Mouse (Mus musculus) brain, adult 10 weeks (tissue): ENCODE results near the gene Arid3c. TPM values are rescaled to one million over a fixed set of nuclear protein-coding genes. Genes with fewer than 3 reads are reported as not detected.

Source experiments
- polyA plus RNA-seq: library from polyadenylated mRNA; stranded (reverse); fragments of 350-450 nt; fragmentation: Illumina TruSeq; extraction: RNeasy Lipid Tissue Mini Kit (QIAGEN cat#74804); gene quantifications from one replicate; pipeline ENCODE4 v1.2.3, GENCODE M21; 2015; ENCODE audit warnings: low read depth, low replicate concordance

Gene Arid3c
- 0.88 TPM for polyA plus RNA-seq

DNA sequence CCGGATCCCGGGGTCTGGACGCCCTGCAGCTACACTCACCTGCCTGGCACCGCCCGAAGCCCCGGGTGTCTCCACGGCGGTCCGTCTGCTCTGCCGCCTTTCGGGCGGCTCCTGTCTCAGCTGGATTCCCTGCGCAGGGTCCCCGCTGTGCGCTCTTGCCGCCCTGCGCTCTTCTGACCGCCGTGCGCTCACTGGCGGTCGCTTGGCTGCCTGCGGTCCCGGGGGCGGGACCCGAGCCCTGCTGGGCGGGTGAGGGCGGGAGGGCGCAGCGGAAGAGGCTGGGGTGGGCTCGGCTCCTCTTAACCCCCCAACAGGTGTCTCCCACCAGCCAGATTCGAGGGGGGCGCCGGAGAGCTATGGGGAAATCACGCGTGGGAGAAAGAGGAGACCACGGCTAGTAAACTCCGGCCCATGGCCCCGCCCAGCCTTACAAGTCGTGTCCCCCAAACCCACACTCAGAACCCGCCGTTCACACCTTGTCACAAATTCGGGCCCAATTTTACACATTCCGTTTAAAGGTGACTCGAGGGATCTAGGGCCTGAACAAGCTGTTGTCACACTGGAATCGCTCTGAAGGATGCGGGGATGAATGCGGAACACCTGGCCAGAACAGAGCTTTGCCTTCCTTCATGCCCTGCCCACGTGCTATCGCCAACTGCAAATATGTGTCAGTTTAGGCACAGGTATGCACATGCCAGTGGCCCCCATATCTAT lies at the start of gene Arid3c:
Arid3c (minus strand) TSS at position 91 of the 714 bp plus-strand sequence.

DNA sequence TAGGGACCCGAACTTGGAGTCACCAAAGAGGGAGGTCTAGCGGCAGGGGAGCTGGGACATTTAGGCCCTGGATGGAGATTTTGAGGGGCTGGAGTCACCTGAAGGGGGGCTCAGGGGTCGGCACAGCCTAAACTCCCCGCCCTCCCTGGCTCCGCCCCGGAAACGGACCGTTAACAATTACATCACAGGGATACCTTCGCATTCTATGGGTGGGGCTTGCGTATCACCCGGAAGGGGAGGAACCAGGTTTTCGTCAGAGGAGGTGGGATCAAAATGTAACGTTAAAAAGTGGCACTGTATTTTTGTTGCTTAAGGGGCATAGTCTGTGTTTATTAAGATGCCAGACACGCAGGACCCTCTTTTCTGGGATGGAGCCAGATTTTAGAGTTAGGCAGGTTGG lies 43.1 kb upstream of the Arid3c start, which contains the start of gene Ccl27a:
Ccl27a (minus strand) TSS at position 246 of the 400 bp plus-strand sequence.

DNA sequence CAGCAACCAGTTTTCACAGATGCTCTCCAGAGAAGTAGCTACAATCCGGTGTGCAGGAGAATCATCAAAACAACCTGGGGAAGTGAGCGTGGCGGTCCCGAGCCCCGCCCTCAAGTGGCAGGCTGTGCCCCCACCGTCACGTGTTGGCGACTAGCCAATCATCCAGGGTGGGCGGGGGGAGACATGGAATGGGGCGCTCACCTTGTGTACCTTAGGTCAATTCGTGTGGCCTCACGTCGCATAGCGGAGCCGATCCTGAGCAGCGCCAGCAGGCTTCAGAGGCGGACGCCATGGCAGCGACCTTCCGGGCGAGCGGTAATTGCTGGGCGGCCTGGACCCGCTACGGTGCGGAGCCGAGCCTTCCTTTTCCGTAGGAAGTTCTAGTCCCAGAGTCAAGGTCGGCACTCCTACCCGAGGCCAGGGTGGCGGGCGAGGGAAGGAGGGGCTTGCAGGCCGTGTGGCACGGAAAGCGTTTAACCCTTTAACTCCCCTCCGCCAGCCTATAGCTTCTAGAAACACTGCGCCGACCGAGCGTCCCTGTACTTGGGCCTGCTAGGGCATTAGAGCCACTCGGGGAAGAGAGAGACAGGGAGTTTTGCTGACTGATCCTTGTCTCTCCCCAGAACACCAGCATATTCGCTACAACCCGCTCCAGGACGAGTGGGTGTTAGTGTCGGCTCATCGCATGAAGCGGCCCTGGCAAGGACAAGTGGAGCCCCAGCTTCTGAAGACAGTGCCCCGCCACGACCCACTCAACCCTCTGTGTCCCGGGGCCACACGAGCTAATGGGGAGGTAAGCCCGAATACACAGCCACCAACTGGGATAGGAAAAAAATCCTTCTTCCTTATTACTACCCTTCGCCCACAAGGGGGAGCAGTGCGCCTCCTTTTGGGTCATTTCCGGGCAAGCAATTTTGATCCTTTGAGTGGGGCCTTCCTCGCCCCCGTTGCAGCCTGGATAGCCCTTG lies 24.7 kb upstream of the Arid3c start, which contains the start of gene Sigmar1:
Sigmar1 (minus strand) TSS at position 820 of the 968 bp plus-strand sequence.

DNA sequence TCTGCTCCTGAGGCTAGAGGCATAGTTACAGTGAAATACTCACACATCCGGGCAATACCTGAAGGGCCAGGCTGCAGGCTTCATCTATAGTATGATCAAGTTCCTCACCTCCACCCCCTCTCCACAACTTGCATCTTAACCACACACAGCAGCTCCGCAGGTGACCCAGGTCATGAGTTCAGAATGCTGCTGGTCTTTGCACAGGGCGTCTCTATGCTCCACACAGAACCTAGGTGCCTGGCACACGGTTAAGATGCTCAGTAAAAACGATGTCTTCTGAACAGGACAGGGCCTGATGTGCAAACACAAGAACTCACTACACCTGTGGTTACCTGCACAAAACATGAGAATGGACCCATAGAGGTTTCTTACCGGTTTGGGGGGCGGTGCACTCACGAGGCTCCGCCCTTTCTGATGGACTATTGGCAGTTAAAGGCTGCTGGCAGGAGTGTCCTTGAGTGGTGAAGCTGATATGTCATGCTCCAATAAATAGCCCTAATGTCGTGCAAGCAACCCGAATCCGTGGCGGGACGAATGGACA lies 23.9 kb upstream of the Arid3c start, which contains the start of gene Galt:
Galt (plus strand) TSS at position 432 of the 541 bp plus-strand sequence.

DNA sequence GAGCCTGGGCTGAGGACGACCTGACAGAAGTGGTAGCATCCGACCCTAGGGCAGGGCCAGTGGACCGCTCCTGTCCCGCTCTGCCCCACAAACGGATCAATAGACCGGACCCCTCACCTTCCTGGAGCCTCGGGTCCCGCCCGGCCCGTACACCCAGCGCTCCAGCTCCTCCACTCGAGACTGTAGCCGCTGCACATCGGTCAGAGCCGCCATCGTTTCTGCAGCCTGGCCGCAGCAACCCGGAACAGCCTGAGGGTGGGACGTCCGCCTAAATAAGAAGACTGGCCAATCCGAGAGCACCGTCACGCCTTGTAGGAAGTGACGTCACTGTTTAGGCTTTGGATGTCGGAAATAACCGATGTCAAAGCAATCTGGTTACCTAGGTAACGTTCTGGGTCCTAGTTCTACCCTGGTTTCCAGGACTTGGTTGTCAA lies 8.0 kb downstream of the Arid3c start, which contains the start of gene Dctn3:
Dctn3 (minus strand) TSS at position 253 of the 434 bp plus-strand sequence.

DNA sequence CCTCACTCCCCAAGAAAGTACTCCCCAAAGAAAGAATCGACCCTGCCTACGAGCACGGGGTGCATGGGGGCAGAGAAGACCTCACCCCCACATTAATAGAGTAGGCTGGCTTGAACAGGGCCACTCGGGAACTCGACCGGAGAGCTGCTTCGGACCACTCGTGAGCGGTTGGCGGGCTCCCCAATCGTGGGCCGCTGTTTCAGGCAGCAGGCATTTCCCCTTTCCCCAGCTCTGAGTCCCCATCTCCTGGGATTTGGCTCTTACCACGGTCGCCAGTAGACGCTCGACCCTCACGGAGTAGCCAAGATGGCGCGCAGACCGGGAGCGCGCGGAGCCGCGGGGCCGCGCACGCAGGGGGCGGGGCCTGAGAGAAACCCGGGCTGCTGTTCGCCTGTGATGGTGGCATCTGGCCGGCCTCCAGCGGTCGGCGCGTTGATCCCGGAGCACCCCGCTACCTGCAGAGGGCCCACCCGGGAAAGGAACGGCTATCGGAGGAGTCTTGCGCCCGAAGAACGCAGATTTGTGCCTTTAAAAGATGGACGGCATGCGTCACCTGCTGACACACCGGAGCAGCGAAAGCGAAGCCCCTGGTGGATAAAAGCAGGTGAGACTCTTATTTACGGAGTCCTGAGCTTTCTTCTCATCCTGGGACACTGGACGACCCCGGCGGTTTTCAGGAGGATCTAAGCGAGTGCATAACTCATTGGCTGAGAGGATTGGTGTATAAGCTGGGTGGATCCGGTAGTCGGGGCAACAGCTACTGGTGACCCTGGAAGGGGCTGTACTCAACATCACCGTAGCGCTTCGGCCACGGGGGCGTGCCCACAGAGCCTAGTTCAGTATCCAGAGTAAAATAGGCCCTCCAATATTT lies 17.5 kb downstream of the Arid3c start, which contains the start of gene Rpp25l:
Rpp25l (minus strand) TSS at position 338 of the 871 bp plus-strand sequence.

DNA sequence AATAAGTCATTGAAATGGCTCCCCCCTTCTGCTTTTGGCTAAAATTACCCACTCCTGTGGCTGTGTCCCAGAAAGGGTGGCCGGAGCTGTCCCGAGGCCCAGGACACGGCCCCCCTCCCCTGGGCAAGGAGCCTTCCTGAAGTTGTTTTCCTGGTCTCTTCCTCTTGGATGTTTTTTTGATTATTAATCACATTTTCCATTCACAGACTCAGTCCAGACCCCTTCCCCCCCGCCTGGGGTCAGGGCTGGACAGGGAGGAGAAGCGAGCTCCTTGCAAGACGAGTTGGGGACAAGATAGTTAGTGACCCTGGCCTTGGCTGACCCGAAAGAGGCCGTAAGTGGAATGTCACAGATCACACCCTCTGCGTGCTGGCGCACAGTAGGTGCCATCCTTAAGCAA lies 31.2 kb downstream of the Arid3c start, which contains the start of gene Il11ra1:
Il11ra1 (plus strand) TSS at position 207 of the 400 bp plus-strand sequence.

DNA sequence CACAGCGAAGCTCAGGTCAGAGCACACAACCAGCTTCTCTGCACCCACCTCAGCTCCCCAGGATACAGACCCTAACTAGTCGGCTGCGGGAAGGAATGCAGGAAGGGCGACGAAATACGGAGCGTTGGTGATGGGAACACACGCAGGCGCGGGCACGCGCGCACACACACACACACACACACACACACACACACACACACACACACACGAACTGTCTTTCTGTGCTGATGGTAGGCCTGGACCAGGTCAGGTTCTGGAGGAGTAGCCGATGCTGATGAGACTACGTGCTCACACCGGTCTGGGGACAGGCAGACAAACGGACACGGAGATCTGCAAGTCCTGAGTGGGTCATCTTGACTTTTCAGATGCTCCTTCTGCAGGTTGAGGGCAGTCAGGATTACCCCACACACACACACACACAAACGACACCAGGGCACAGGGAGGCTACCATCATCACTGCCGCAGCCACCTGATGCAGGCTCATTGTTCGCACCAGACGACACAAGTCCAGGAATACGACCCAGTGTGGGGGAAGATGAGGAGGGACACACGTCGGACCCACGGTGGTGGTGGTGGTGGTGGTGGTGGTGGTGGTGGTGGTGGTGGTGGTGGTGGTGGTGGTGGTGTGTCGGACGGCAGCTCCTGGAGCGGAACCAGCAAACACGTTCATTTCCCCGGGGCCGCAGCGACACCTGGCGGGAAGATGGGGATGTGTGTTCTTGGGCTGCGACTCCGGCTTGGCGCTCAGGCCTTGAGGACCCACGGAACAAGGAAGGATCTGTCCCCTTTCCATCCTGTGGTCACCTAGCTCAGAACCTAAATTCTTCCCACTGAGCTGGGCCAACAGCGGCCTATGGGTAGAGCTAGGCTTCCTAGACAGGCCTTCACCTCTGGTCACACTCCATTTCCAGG lies 33.8 kb downstream of the Arid3c start, which contains the start of gene Cntfr:
Cntfr (minus strand) TSS at position 160 of the 912 bp plus-strand sequence.

Other genes starting within 250 kb of the Arid3c start
- 18.8 TPM for gene AI464131, start 228.1 kb downstream of the Arid3c start, polyA plus RNA-seq
- 8.2 TPM for gene 1110017D15Rik, start 213.8 kb downstream of the Arid3c start, polyA plus RNA-seq
- gene Fam219a, start 161.6 kb downstream of the Arid3c start, polyA plus RNA-seq, result 133 TPM
- gene Dnaic1, start 161.4 kb downstream of the Arid3c start, polyA plus RNA-seq, result 7.5 TPM
- gene Enho, start 90.8 kb downstream of the Arid3c start, polyA plus RNA-seq, result 108 TPM
- gene Cntfr, start 34.1 kb downstream of the Arid3c start, polyA plus RNA-seq, result 73.5 TPM
- 50.0 TPM for gene Il11ra1, start 31.2 kb downstream of the Arid3c start, polyA plus RNA-seq
- gene Rpp25l, start 17.6 kb downstream of the Arid3c start, polyA plus RNA-seq, result 36.1 TPM
- 210 TPM for gene Dctn3, start 8.0 kb downstream of the Arid3c start, polyA plus RNA-seq
- gene Galt, start 24.1 kb upstream of the Arid3c start, polyA plus RNA-seq, result 94.3 TPM
- 50.7 TPM for gene Sigmar1, start 25.0 kb upstream of the Arid3c start, polyA plus RNA-seq
- 391 TPM for gene Ccl27a, start 43.1 kb upstream of the Arid3c start, polyA plus RNA-seq
- gene Gm21541, start 172.5 kb upstream of the Arid3c start, polyA plus RNA-seq, result 9.2 TPM
- gene Gm20878, start 210.4 kb upstream of the Arid3c start, polyA plus RNA-seq, result 51.7 TPM
- gene Fam205a4, start 234.9 kb upstream of the Arid3c start, polyA plus RNA-seq, result 6.5 TPM